Mouse (Mus musculus) liver, embryonic 14.5 days (tissue): ENCODE data around the gene Znrf1. TPM values are rescaled to one million over a fixed set of nuclear protein-coding genes. Genes with fewer than 3 reads are reported as not detected.

Source experiments
- ATAC-seq: fragments of 200-750 bp; cut with Nextera tagmentation; 2 replicates; pipeline ENCODE4 v1.8.0; 2017; ENCODE audit warnings: moderate number of reproducible peaks, mild to moderate bottlenecking, moderate library complexity; ENCODE audit not compliant: insufficient read depth
- DNase-seq, 3 experiments: peaks; one replicate each; pipeline ENCODE4 v3.0.0-alpha.2; 2012 to 2013; ENCODE audit warnings: low read depth in 3 of 3, low spot score in 3 of 3
- H3K27ac ChIP-seq: fragments of 300-500 bp; sonication (generic); 2 replicates; pipeline ENCODE4 v1.5.1; 2014; ENCODE audit warnings: moderate library complexity, mild to moderate bottlenecking, control low read depth, inconsistent platforms
- H3K27me3 ChIP-seq: fragments of 300-500 bp; sonication (generic); 2 replicates; pipeline ENCODE4 v1.6.1; 2014; ENCODE audit warnings: mild to moderate bottlenecking, low read length, moderate library complexity; ENCODE audit not compliant: control insufficient read depth, insufficient read depth
- H3K36me3 ChIP-seq: fragments of 300-500 bp; sonication (generic); replicated peaks from 2 replicates; pipeline ENCODE4 v1.6.1; 2014; ENCODE audit warnings: low read depth; ENCODE audit not compliant: control insufficient read depth, insufficient read depth
- H3K4me1 ChIP-seq, 2 experiments: fragments of 200-500 bp in 1 of 2; fragments of 300-500 bp in 1 of 2; sonication (generic) in 1 of 2; replicated peaks; 2 replicates each; pipeline ENCODE4 v1.6.1; 2012 to 2014; ENCODE audit warnings: antibody characterized with exemption in 1 of 2, inconsistent platforms in 1 of 2, low read length in 1 of 2; ENCODE audit not compliant: control insufficient read depth in 2 of 2, insufficient read depth in 2 of 2
- H3K4me2 ChIP-seq: fragments of 300-500 bp; sonication (generic); 2 replicates; pipeline ENCODE4 v1.6.1; 2014; ENCODE audit warnings: low read depth, mild to moderate bottlenecking, control low read depth, moderate library complexity
- H3K4me3 ChIP-seq, 2 experiments: fragments of 200-500 bp in 1 of 2; fragments of 300-500 bp in 1 of 2; sonication (generic) in 1 of 2; 2 replicates each; pipeline ENCODE4 v1.5.1; 2012 to 2014; ENCODE audit warnings: low read depth in 2 of 2, low read length in 2 of 2, mild to moderate bottlenecking in 2 of 2, control low read depth in 1 of 2, inconsistent platforms in 1 of 2, moderate library complexity in 1 of 2; ENCODE audit not compliant: insufficient read depth in 1 of 2
- H3K9ac ChIP-seq: fragments of 300-500 bp; sonication (generic); replicated peaks from 2 replicates; pipeline ENCODE4 v1.6.1; 2014; ENCODE audit warnings: mild to moderate bottlenecking, control low read depth, moderate library complexity
- H3K9me3 ChIP-seq: fragments of 300-500 bp; sonication (generic); 2 replicates; pipeline ENCODE4 v1.6.1; 2016; ENCODE audit warnings: low read length, mixed read lengths; ENCODE audit not compliant: control insufficient read depth
- CTCF ChIP-seq: IDR thresholded peaks from 2 replicates; pipeline ENCODE4 v1.5.1; 2016; ENCODE audit warnings: antibody characterized with exemption, low read depth, control low read depth
- EP300 ChIP-seq: IDR thresholded peaks from 2 replicates; pipeline ENCODE4 v1.6.1; 2016; ENCODE audit warnings: antibody characterized with exemption, low read depth
- WGBS: fragments of 180-500 bp; shearing (Covaris S2); extraction: QIAGEN DNeasy Blood & Tissue Kit; methylation state at CpG from one replicate; pipeline ENCODE4 v1.1.7; 2014; ENCODE audit not compliant: insufficient replicate concordance; 5-methylcytosine and 5-hydroxymethylcytosine counted together
- polyA plus RNA-seq, 2 experiments: library from polyadenylated mRNA; depleted of rRNA in 1 of 2; stranded (reverse) in 1 of 2; unstranded in 1 of 2; fragments of >200 nt; fragmentation: Nextera tagmentation in 1 of 2; extraction: Ambion mirVana in 1 of 2; gene quantifications; 2 replicates each; pipeline versions ENCODE4 v1.2.1 to v1.2.3; 2012 to 2014

The Znrf1 gene
- polyA plus RNA-seq, 2 experiments, result 4.4 to 12.6 TPM

DNA sequence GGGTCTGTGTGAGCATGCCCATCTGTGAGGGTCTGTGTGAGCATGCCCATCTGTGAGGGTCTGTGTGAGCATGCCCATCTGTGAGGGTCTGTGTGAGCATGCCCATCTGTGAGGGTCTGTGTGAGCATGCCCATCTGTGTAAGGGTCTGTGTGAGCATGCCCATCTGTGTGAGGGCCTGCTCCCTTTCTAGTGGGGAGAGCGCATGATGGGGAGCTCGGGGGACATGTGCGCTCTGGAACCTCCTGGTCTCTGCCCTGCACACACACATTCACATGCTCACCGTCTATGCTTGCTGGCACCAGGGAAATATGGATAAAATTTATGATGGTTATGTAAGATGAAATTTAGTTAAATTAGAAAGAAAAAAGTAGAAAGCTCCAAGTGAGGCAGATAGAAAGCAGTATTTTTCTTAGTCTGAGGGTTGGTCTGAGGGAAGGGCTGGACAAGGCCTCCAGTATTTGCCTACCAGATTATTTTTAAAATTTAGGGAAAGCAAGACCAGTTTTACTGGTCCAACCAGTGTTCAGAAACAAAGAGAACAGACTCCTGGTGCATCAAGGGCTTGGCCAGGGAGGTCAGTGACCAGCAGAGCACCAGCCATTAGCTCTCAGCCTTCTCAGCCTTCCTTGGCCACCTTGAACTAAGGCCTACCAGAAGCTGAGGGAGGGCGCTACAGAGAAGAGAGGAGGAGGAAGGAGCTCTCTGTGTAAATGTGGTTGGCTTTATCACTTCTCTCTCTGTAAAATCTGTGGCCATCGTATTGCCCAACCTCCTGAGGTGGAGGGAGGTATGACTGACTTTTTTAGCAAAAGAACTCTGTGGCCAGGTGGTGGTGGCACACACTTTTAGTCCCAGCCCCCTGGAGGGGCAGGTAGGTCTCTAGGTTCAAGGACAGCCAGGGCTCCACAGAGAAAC is 79.1 kb downstream of the Znrf1 start:
- no peak for DNase-seq
- Histone ChIP-seq H3K4me2 (no peak overlapping the region), H3K27ac (no peak overlapping the region), H3K4me3 (no peak overlapping the region), H3K4me1 (0 out of 4 replicates have a peak, but pooled peaks cover 0 to 3% of the 10 kb centered on the region in 2 experiments), H3K9me3 (no peaks in the 10 kb centered on the region), H3K36me3 (no peaks in the 10 kb centered on the region), H3K9ac (no peak overlapping the region), H3K27me3 (no peaks in the 10 kb centered on the region)
- no peak for TF ChIP-seq CTCF
- no peak for TF ChIP-seq EP300
- ATAC-seq, result no peak
- WGBS, result 68% methylated on average over 6 of the region's 6 CpGs

DNA sequence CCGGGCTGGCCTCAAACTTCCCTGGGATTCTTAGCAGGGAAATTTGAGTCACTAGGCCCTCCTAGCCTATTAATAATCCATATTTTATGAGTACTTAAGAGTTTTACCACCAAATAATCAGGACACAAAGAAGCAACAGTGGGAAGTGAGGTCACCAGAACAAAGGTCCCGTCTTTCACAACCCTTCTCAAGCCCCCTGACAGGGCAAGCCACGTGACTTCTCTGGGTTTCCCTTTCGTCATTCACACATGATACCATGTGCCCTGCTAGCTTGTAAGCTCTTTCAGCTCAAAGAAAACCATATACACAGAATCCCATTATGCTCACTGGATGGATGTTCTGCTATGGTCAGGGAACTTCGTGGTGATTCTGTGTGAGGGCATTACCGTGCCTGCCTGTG is 81.9 kb downstream of the Znrf1 start:
- H3K9ac ChIP-seq, result no peak overlapping the region
- no peak overlapping the region for H3K4me2 ChIP-seq
- no peaks in the 10 kb centered on the region for H3K27me3 ChIP-seq
- H3K27ac ChIP-seq, result no peak overlapping the region
- 63% methylated on average over 6 of the region's 6 CpGs for whole genome bisulfite sequencing
- ATAC-seq, result no peak
- H3K4me3 ChIP-seq, result no peak overlapping the region
- 0 out of 4 replicates have a peak, but pooled peaks cover 0 to 3% of the 10 kb centered on the region in 2 experiments for H3K4me1 ChIP-seq
- TF ChIP-seq CTCF, result no peak
- no peak for TF ChIP-seq EP300
- no peak for DNase-seq
- no peaks in the 10 kb centered on the region for H3K9me3 ChIP-seq
- H3K36me3 ChIP-seq, result no peaks in the 10 kb centered on the region

DNA sequence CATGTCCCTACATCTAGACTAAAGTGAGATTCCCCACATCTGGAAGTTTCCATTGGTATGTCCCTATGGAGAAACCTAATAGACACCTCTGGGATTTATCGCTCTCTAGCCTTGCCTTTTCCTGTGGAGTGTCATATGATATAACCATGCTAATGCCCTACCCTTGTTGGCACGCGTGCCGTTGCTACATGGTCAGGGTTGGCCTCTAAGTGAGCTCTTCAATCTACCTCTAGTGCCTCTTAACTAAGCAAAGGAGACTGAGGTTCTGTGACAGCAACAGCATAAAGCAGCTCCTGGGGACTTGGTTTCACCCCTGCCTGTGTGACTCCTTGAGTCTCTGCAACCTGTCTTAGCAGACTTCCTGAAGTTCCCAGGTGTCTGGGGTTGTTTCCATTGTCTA is 82.4 kb downstream of the Znrf1 start:
- WGBS, result 91% methylated on average over 4 of the region's 4 CpGs
- no peak for TF ChIP-seq CTCF
- TF ChIP-seq EP300, result no peak
- DNase-seq, result no peak
- Histone ChIP-seq H3K4me1 (0 out of 4 replicates have a peak, but pooled peaks cover 0 to 3% of the 10 kb centered on the region in 2 experiments), H3K27ac (no peak overlapping the region), H3K36me3 (no peaks in the 10 kb centered on the region), H3K27me3 (no peaks in the 10 kb centered on the region), H3K4me2 (no peak overlapping the region), H3K4me3 (no peak overlapping the region), H3K9me3 (no peaks in the 10 kb centered on the region), H3K9ac (no peak overlapping the region)
- no peak for ATAC-seq

DNA sequence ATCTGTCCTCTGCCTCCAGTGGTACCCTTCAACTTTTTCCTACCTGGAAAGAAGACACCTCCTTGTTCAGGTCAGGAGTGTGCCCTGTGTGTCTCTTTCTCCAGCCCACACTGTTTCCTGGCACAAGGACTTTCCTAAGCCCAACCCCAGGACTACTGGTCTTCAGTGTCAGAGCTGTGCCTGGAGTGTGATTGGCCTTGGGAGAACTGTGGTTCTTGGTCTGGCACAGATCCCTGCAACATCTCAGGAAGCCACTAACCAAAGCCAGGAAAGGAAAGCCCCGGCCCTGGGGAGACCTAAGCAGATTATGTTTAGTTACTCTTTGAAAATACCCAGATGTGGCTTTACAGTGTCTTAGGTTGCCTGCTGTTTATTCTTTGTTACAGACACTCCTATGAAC is 84.0 kb downstream of the Znrf1 start:
- DNase-seq, result no peak
- Histone ChIP-seq H3K9me3 (no peaks in the 10 kb centered on the region), H3K4me1 (0 out of 4 replicates have a peak, but pooled peaks cover 0 to 3% of the 10 kb centered on the region in 2 experiments), H3K27me3 (no peaks in the 10 kb centered on the region), H3K4me3 (no peak overlapping the region), H3K4me2 (no peak overlapping the region), H3K27ac (no peak overlapping the region), H3K36me3 (no peaks in the 10 kb centered on the region), H3K9ac (no peak overlapping the region)
- no peak for ATAC-seq
- WGBS, result 48% methylated on average over 1 of the region's 1 CpGs
- TF ChIP-seq EP300 (no peak), CTCF (no peak)

GRCm38 (mm10) chr8:111622104-111622503 is 86.2 kb downstream of the Znrf1 start:
- no peaks in the 10 kb centered on the region for H3K27me3 ChIP-seq
- H3K27ac ChIP-seq, result no peak overlapping the region
- no peak overlapping the region for H3K4me2 ChIP-seq
- no peaks in the 10 kb centered on the region for H3K9me3 ChIP-seq
- H3K9ac ChIP-seq, result no peak overlapping the region
- DNase-seq (no peak), ATAC-seq (no peak)
- TF ChIP-seq CTCF (no peak), EP300 (no peak)
- H3K4me1 ChIP-seq, result 0 out of 4 replicates have a peak, but pooled peaks cover 0 to 3% of the 10 kb centered on the region in 2 experiments
- H3K36me3 ChIP-seq, result no peaks in the 10 kb centered on the region
- 67% methylated on average over 3 of the region's 3 CpGs for WGBS
- no peak overlapping the region for H3K4me3 ChIP-seq
